Mouse (Mus musculus) liver, embryonic 16.5 days (tissue): ENCODE measurements around the gene Scube1. TPM values are rescaled to one million over a fixed set of nuclear protein-coding genes. Genes with fewer than 3 reads are reported as not detected.

Experiments used
- ATAC-seq: fragments of 200-750 bp; cut with Nextera tagmentation; 2 replicates; pipeline ENCODE4 v1.8.0; 2017; ENCODE audit warnings: low read depth, mild to moderate bottlenecking, moderate number of reproducible peaks, moderate library complexity
- H3K27ac ChIP-seq: fragments of 300-500 bp; sonication (generic); 2 replicates; pipeline ENCODE4 v1.5.1; 2014; ENCODE audit warnings: mild to moderate bottlenecking, low read length
- H3K27me3 ChIP-seq: fragments of 300-500 bp; sonication (generic); 2 replicates; pipeline ENCODE4 v1.6.1; 2014; ENCODE audit warnings: low read depth, low read length, mixed read lengths; ENCODE audit not compliant: control insufficient read depth, insufficient read depth
- H3K36me3 ChIP-seq: fragments of 300-500 bp; sonication (generic); 2 replicates; pipeline ENCODE4 v1.6.1; 2014; ENCODE audit warnings: mild to moderate bottlenecking; ENCODE audit not compliant: control insufficient read depth, insufficient read depth
- H3K4me1 ChIP-seq: fragments of 300-500 bp; sonication (generic); 2 replicates; pipeline ENCODE4 v1.6.1; 2014; ENCODE audit warnings: low read depth, low read length, mixed read lengths; ENCODE audit not compliant: control insufficient read depth
- H3K4me2 ChIP-seq: fragments of 300-500 bp; sonication (generic); 2 replicates; pipeline ENCODE4 v1.6.1; 2014; ENCODE audit warnings: low read depth, low read length, mixed read lengths
- H3K4me3 ChIP-seq: fragments of 300-500 bp; sonication (generic); 2 replicates; pipeline ENCODE4 v1.5.1; 2014; ENCODE audit warnings: low read depth, mild to moderate bottlenecking, low read length
- H3K9ac ChIP-seq: fragments of 300-500 bp; sonication (generic); 2 replicates; pipeline ENCODE4 v1.6.1; 2014; ENCODE audit warnings: low read depth, low read length
- H3K9me3 ChIP-seq: fragments of 300-500 bp; sonication (generic); replicated peaks from 2 replicates; pipeline ENCODE4 v1.6.1; 2016; ENCODE audit warnings: low read length; ENCODE audit not compliant: control insufficient read depth
- WGBS: fragments of 180-500 bp; shearing (Covaris S2); extraction: QIAGEN DNeasy Blood & Tissue Kit; methylation state at CpG from one replicate; pipeline ENCODE4 v1.1.7; 2014; ENCODE audit not compliant: insufficient replicate concordance; 5-methylcytosine and 5-hydroxymethylcytosine counted together
- polyA plus RNA-seq: library from polyadenylated mRNA; unstranded; fragments of >200 nt; fragmentation: Nextera tagmentation; extraction: Ambion mirVana; gene quantifications from 2 replicates; pipeline ENCODE4 v1.2.1, GENCODE M21; 2015

Gene Scube1
- polyA plus RNA-seq, 1 experiment from 2014 or later, result 0.21 TPM

GRCm38 (mm10) chr15:83715582-83716228, 9.1 kb downstream of the Scube1 start:
- no peak for ATAC-seq
- WGBS, result 63% methylated on average over 6 of the region's 6 CpGs
- no peaks in the 10 kb centered on the region for H3K36me3 ChIP-seq
- H3K9ac ChIP-seq, result no peak overlapping the region
- no peak overlapping the region for H3K4me2 ChIP-seq
- no peak overlapping the region for H3K27ac ChIP-seq
- no peaks in the 10 kb centered on the region for H3K9me3 ChIP-seq
- H3K4me3 ChIP-seq, result no peak overlapping the region
- no peaks in the 10 kb centered on the region for H3K27me3 ChIP-seq
- H3K4me1 ChIP-seq, result no peaks in the 10 kb centered on the region

GRCm38 (mm10) chr15:83712798-83713197, 12.0 kb downstream of the Scube1 start:
- Histone ChIP-seq H3K27ac (no peak overlapping the region), H3K9me3 (no peaks in the 10 kb centered on the region), H3K36me3 (no peaks in the 10 kb centered on the region), H3K4me1 (no peaks in the 10 kb centered on the region), H3K27me3 (no peaks in the 10 kb centered on the region), H3K4me2 (no peak overlapping the region), H3K9ac (no peak overlapping the region), H3K4me3 (no peak overlapping the region)
- 66% methylated on average over 10 of the region's 10 CpGs for WGBS
- no peak for ATAC-seq

- Histone ChIP-seq H3K27me3 (no peaks in the 10 kb centered on the region), H3K4me2 (no peak overlapping the region), H3K36me3 (no peaks in the 10 kb centered on the region), H3K4me1 (no peaks in the 10 kb centered on the region), H3K9ac (no peak overlapping the region), H3K27ac (no peak overlapping the region), H3K4me3 (no peak overlapping the region), H3K9me3 (no peaks in the 10 kb centered on the region)
- 68% methylated on average over 5 of the region's 5 CpGs for WGBS
- no peak for ATAC-seq
Observed at GRCm38 (mm10) chr15:83712361-83712760, 12.5 kb downstream of the Scube1 start.

GRCm38 (mm10) chr15:83709889-83710774, 14.7 kb downstream of the Scube1 start:
- H3K27me3 ChIP-seq, result no peaks in the 10 kb centered on the region
- no peaks in the 10 kb centered on the region for H3K9me3 ChIP-seq
- no peak overlapping the region for H3K27ac ChIP-seq
- no peak for ATAC-seq
- no peaks in the 10 kb centered on the region for H3K36me3 ChIP-seq
- no peak overlapping the region for H3K4me3 ChIP-seq
- no peak overlapping the region for H3K9ac ChIP-seq
- WGBS, result 61% methylated on average over 23 of the region's 23 CpGs
- H3K4me2 ChIP-seq, result no peak overlapping the region
- H3K4me1 ChIP-seq, result no peaks in the 10 kb centered on the region

- Histone ChIP-seq H3K36me3 (no peaks in the 10 kb centered on the region), H3K27me3 (no peaks in the 10 kb centered on the region), H3K4me3 (no peak overlapping the region), H3K4me1 (no peaks in the 10 kb centered on the region), H3K9me3 (no peaks in the 10 kb centered on the region), H3K27ac (no peak overlapping the region), H3K9ac (no peak overlapping the region), H3K4me2 (no peak overlapping the region)
- no peak for ATAC-seq
- 47% methylated on average over 10 of the region's 10 CpGs for WGBS
Observed at GRCm38 (mm10) chr15:83706528-83707199, 18.2 kb downstream of the Scube1 start.

- Histone ChIP-seq H3K27me3 (no peaks in the 10 kb centered on the region), H3K4me2 (no peak overlapping the region), H3K9me3 (no peaks in the 10 kb centered on the region), H3K9ac (no peak overlapping the region), H3K4me1 (no peaks in the 10 kb centered on the region), H3K36me3 (no peaks in the 10 kb centered on the region), H3K27ac (no peak overlapping the region), H3K4me3 (no peak overlapping the region)
- ATAC-seq, result no peak
- WGBS, result 73% methylated on average over 13 of the region's 13 CpGs
Observed at GRCm38 (mm10) chr15:83700593-83700923, 24.3 kb downstream of the Scube1 start.

GRCm38 (mm10) chr15:83699834-83700592, 24.8 kb downstream of the Scube1 start:
- Histone ChIP-seq H3K9ac (no peak overlapping the region), H3K4me1 (no peaks in the 10 kb centered on the region), H3K4me2 (no peak overlapping the region), H3K9me3 (no peaks in the 10 kb centered on the region), H3K27ac (no peak overlapping the region), H3K27me3 (no peaks in the 10 kb centered on the region), H3K36me3 (no peaks in the 10 kb centered on the region), H3K4me3 (no peak overlapping the region)
- no peak for ATAC-seq
- WGBS, result 55% methylated on average over 11 of the region's 11 CpGs

- no peak overlapping the region for H3K4me2 ChIP-seq
- H3K27me3 ChIP-seq, result no peaks in the 10 kb centered on the region
- no peaks in the 10 kb centered on the region for H3K36me3 ChIP-seq
- no peak overlapping the region for H3K27ac ChIP-seq
- ATAC-seq, result no peak
- no peak overlapping the region for H3K9ac ChIP-seq
- H3K9me3 ChIP-seq, result no peaks in the 10 kb centered on the region
- H3K4me1 ChIP-seq, result no peaks in the 10 kb centered on the region
- 65% methylated on average over 20 of the region's 20 CpGs for WGBS
- H3K4me3 ChIP-seq, result no peak overlapping the region
Observed at GRCm38 (mm10) chr15:83699132-83699833, 25.5 kb downstream of the Scube1 start.
